Mouse (Mus musculus): ENCODE measurements around the gene Lrrc63. TPM values are rescaled to one million over a fixed set of nuclear protein-coding genes. Genes with fewer than 3 reads are reported as not detected.
"Not testable (repeated sequence)": the region's sequence is repeated elsewhere in the genome, so short reads cannot be mapped to it uniquely, and the experiment has no call there.

Lrrc63 gene
- polyA plus RNA-seq, 1 experiment from 2014 or later, result not detected

- Histone ChIP-seq H3K27me3 (ENCODE audit: control insufficient read depth, insufficient read depth, low read length) (no peaks in the 10 kb centered on the region), H3K9ac (ENCODE audit: low read depth, low read length) (no peak overlapping the region), H3K27ac (ENCODE audit: low read depth, low read length) (no peak overlapping the region), H3K4me1 (ENCODE audit: control insufficient read depth, insufficient read depth, low read length) (no peaks in the 10 kb centered on the region), H3K4me3 (ENCODE audit: low read depth, low read length) (no peak overlapping the region), H3K36me3 (ENCODE audit: control insufficient read depth, insufficient read depth, low read length) (no peaks in the 10 kb centered on the region), H3K9me3 (replicated peaks; ENCODE audit: control insufficient read depth, low read length) (no peaks in the 10 kb centered on the region), H3K4me2 (no peak overlapping the region)
- ATAC-seq (replicated peaks; ENCODE audit: insufficient number of reproducible peaks, low FRiP score, low TSS enrichment), result no peak
- 73% methylated on average over 8 of the region's 8 CpGs for WGBS (ENCODE audit: insufficient replicate concordance)
Observed at GRCm38 (mm10) chr14:75154481-75154880, 23.8 kb upstream of the Lrrc63 start.

- ATAC-seq (replicated peaks; ENCODE audit: insufficient number of reproducible peaks, low FRiP score, low TSS enrichment), result no peak
- H3K36me3 ChIP-seq (ENCODE audit: control insufficient read depth, insufficient read depth, low read length), result no peaks in the 10 kb centered on the region
- no peak overlapping the region for H3K9ac ChIP-seq (ENCODE audit: low read depth, low read length)
- H3K4me3 ChIP-seq (ENCODE audit: low read depth, low read length), result no peak overlapping the region
- H3K27me3 ChIP-seq (ENCODE audit: control insufficient read depth, insufficient read depth, low read length), result no peaks in the 10 kb centered on the region
- H3K4me2 ChIP-seq, result no peak overlapping the region
- no peaks in the 10 kb centered on the region for H3K4me1 ChIP-seq (ENCODE audit: control insufficient read depth, insufficient read depth, low read length)
- no peak overlapping the region for H3K27ac ChIP-seq (ENCODE audit: low read depth, low read length)
- WGBS (ENCODE audit: insufficient replicate concordance), result 51% methylated on average over 3 of the region's 3 CpGs
- no peaks in the 10 kb centered on the region for H3K9me3 ChIP-seq (replicated peaks; ENCODE audit: control insufficient read depth, low read length)
Observed at GRCm38 (mm10) chr14:75151146-75151545, 20.5 kb upstream of the Lrrc63 start.

GRCm38 (mm10) chr14:75150653-75151052 lies 20.0 kb upstream of the Lrrc63 start:
- Histone ChIP-seq H3K27ac (ENCODE audit: low read depth, low read length) (no peak overlapping the region), H3K9me3 (replicated peaks; ENCODE audit: control insufficient read depth, low read length) (no peaks in the 10 kb centered on the region), H3K27me3 (ENCODE audit: control insufficient read depth, insufficient read depth, low read length) (no peaks in the 10 kb centered on the region), H3K9ac (ENCODE audit: low read depth, low read length) (no peak overlapping the region), H3K4me2 (no peak overlapping the region), H3K36me3 (ENCODE audit: control insufficient read depth, insufficient read depth, low read length) (no peaks in the 10 kb centered on the region), H3K4me1 (ENCODE audit: control insufficient read depth, insufficient read depth, low read length) (no peaks in the 10 kb centered on the region), H3K4me3 (ENCODE audit: low read depth, low read length) (no peak overlapping the region)
- no peak for ATAC-seq (replicated peaks; ENCODE audit: insufficient number of reproducible peaks, low FRiP score, low TSS enrichment)
- 66% methylated on average over 2 of the region's 2 CpGs for WGBS (ENCODE audit: insufficient replicate concordance)

- Histone ChIP-seq H3K9ac (ENCODE audit: low read depth, low read length) (no peak overlapping the region), H3K4me3 (ENCODE audit: low read depth, low read length) (no peak overlapping the region), H3K4me1 (ENCODE audit: control insufficient read depth, insufficient read depth, low read length) (no peaks in the 10 kb centered on the region), H3K27ac (ENCODE audit: low read depth, low read length) (no peak overlapping the region), H3K27me3 (ENCODE audit: control insufficient read depth, insufficient read depth, low read length) (no peaks in the 10 kb centered on the region), H3K9me3 (replicated peaks; ENCODE audit: control insufficient read depth, low read length) (no peaks in the 10 kb centered on the region), H3K4me2 (no peak overlapping the region), H3K36me3 (ENCODE audit: control insufficient read depth, insufficient read depth, low read length) (no peaks in the 10 kb centered on the region)
- no peak for ATAC-seq (replicated peaks; ENCODE audit: insufficient number of reproducible peaks, low FRiP score, low TSS enrichment)
- 54% methylated on average over 9 of the region's 9 CpGs for WGBS (ENCODE audit: insufficient replicate concordance)
Observed at GRCm38 (mm10) chr14:75148229-75148628, 17.5 kb upstream of the Lrrc63 start.

GRCm38 (mm10) chr14:75147706-75148105 lies 17.0 kb upstream of the Lrrc63 start:
- not testable (repeated sequence) for H3K4me3 ChIP-seq (ENCODE audit: low read depth, low read length); H3K9me3 ChIP-seq (replicated peaks; ENCODE audit: control insufficient read depth, low read length); H3K27me3 ChIP-seq (ENCODE audit: control insufficient read depth, insufficient read depth, low read length); ATAC-seq (replicated peaks; ENCODE audit: insufficient number of reproducible peaks, low FRiP score, low TSS enrichment); H3K36me3 ChIP-seq (ENCODE audit: control insufficient read depth, insufficient read depth, low read length); H3K27ac ChIP-seq (ENCODE audit: low read depth, low read length); H3K4me2 ChIP-seq; H3K4me1 ChIP-seq (ENCODE audit: control insufficient read depth, insufficient read depth, low read length); H3K9ac ChIP-seq (ENCODE audit: low read depth, low read length)
- 80% methylated on average over 2 of the region's 2 CpGs for WGBS (ENCODE audit: insufficient replicate concordance)

- Histone ChIP-seq H3K4me3 (ENCODE audit: low read depth, low read length) (no peak overlapping the region), H3K27ac (ENCODE audit: low read depth, low read length) (peak overlapping the region; percentile 77), H3K4me2 (peak overlapping the region; percentile 29), H3K9me3 (replicated peaks; ENCODE audit: control insufficient read depth, low read length) (no peaks in the 10 kb centered on the region), H3K9ac (ENCODE audit: low read depth, low read length) (no peak overlapping the region), H3K27me3 (ENCODE audit: control insufficient read depth, insufficient read depth, low read length) (no peaks in the 10 kb centered on the region), H3K36me3 (ENCODE audit: control insufficient read depth, insufficient read depth, low read length) (no peaks in the 10 kb centered on the region), H3K4me1 (ENCODE audit: control insufficient read depth, insufficient read depth, low read length) (peaks cover 10% of the 10 kb centered on the region)
- ATAC-seq (replicated peaks; ENCODE audit: insufficient number of reproducible peaks, low FRiP score, low TSS enrichment), result no peak
- 75% methylated on average over 2 of the region's 2 CpGs for WGBS (ENCODE audit: insufficient replicate concordance)
Observed at GRCm38 (mm10) chr14:75139225-75139624, 8.5 kb upstream of the Lrrc63 start.

- H3K27ac ChIP-seq (ENCODE audit: low read depth, low read length), result peak overlapping the region; percentile 77
- WGBS (ENCODE audit: insufficient replicate concordance), result 21% methylated on average over 10 of the region's 10 CpGs
- H3K36me3 ChIP-seq (ENCODE audit: control insufficient read depth, insufficient read depth, low read length), result no peaks in the 10 kb centered on the region
- no peak overlapping the region for H3K4me3 ChIP-seq (ENCODE audit: low read depth, low read length)
- no peaks in the 10 kb centered on the region for H3K27me3 ChIP-seq (ENCODE audit: control insufficient read depth, insufficient read depth, low read length)
- H3K9ac ChIP-seq (ENCODE audit: low read depth, low read length), result no peak overlapping the region
- peaks cover 10% of the 10 kb centered on the region for H3K4me1 ChIP-seq (ENCODE audit: control insufficient read depth, insufficient read depth, low read length)
- H3K4me2 ChIP-seq, result peak overlapping the region; percentile 29
- peak; percentile 96 for ATAC-seq (replicated peaks; ENCODE audit: insufficient number of reproducible peaks, low FRiP score, low TSS enrichment)
- no peaks in the 10 kb centered on the region for H3K9me3 ChIP-seq (replicated peaks; ENCODE audit: control insufficient read depth, low read length)
Observed at GRCm38 (mm10) chr14:75138503-75138902, 7.8 kb upstream of the Lrrc63 start.

GRCm38 (mm10) chr14:75136119-75136966 lies 5.7 kb upstream of the Lrrc63 start:
- Histone ChIP-seq H3K9me3 (replicated peaks; ENCODE audit: control insufficient read depth, low read length) (no peaks in the 10 kb centered on the region), H3K9ac (ENCODE audit: low read depth, low read length) (no peak overlapping the region), H3K27me3 (ENCODE audit: control insufficient read depth, insufficient read depth, low read length) (no peaks in the 10 kb centered on the region), H3K36me3 (ENCODE audit: control insufficient read depth, insufficient read depth, low read length) (no peaks in the 10 kb centered on the region), H3K4me1 (ENCODE audit: control insufficient read depth, insufficient read depth, low read length) (peaks cover 10% of the 10 kb centered on the region), H3K4me3 (ENCODE audit: low read depth, low read length) (peak overlapping the region; percentile 15; the same call in 1 of the 2 replicates), H3K27ac (ENCODE audit: low read depth, low read length) (0 out of 2 replicates have a peak overlapping the region, but pooled peaks have one; percentile 4), H3K4me2 (peak overlapping the region; percentile 33)
- no peak for ATAC-seq (replicated peaks; ENCODE audit: insufficient number of reproducible peaks, low FRiP score, low TSS enrichment)
- WGBS (ENCODE audit: insufficient replicate concordance), result 60% methylated on average over 25 of the region's 25 CpGs

Measured in heart, embryonic 11.5 days (tissue).